25 mouse cellular contexts compared by ENCODE assay signal in genomic region chr5:5242704-5243103, GRCm38 (mm10).
DNase-seq lines count a peak whose midpoint lies in the region; ATAC-seq and TF ChIP-seq lines count a peak whose summit lies in the region.
"Had no signal": no experiment of that assay in that cellular context is flagged by ENCODE, and none has a peak within 500 bp of the region (broad histone marks: within the 10 kb centered on the region; RNA-seq: fewer than 3 reads in every experiment).

No protein-coding gene starts in this region.

- H3K27ac ChIP-seq in gastrocnemius, adult 2 months = peak overlapping the region; percentile 31; the same call in 1 of the 2 replicates
- H3K27ac ChIP-seq in hindbrain, embryonic 12.5 days = no peak overlapping the region
- H3K27ac ChIP-seq in hindbrain, postnatal 0 days = no peak overlapping the region
- 0 out of 2 replicates have a peak overlapping the region, but pooled peaks have one; percentile 28 for H3K27ac ChIP-seq in layer of hippocampus, adult 2 months
- H3K27ac ChIP-seq: embryonic facial prominence, embryonic 13.5 days; embryonic facial prominence, embryonic 15.5 days; forebrain, embryonic 10.5 days; forebrain, embryonic 12.5 days had no signal

- no peak overlapping the region for H3K4me3 ChIP-seq in gastrocnemius, adult 2 months
- no peak overlapping the region for H3K4me3 ChIP-seq in hindbrain, embryonic 12.5 days
- H3K4me3 ChIP-seq in hindbrain, postnatal 0 days (ENCODE audit: low read length) = no peak overlapping the region
- no peak overlapping the region for H3K4me3 ChIP-seq in layer of hippocampus, adult 2 months
- H3K4me3 ChIP-seq: embryonic facial prominence, embryonic 13.5 days; embryonic facial prominence, embryonic 15.5 days; erythroblast, embryonic 14.5 days; forebrain, embryonic 10.5 days; forebrain, embryonic 12.5 days had no signal

- ATAC-seq in hindbrain, embryonic 12.5 days (ENCODE audit: low FRiP score) = peak; percentile 59
- no peak for ATAC-seq in hindbrain, postnatal 0 days
- ATAC-seq: CD4-positive, CD25-positive, alpha-beta regulatory T cell, adult 4 months; forebrain, embryonic 14.5 days; forebrain, embryonic 16.5 days had no signal

- no peak overlapping the region for H3K9ac ChIP-seq in hindbrain, embryonic 12.5 days
- H3K9ac ChIP-seq in hindbrain, postnatal 0 days (replicated peaks; ENCODE audit: low read length) = no peak overlapping the region
- H3K9ac ChIP-seq: embryonic facial prominence, embryonic 13.5 days; embryonic facial prominence, embryonic 15.5 days; forebrain, embryonic 12.5 days had no signal

- H3K4me2 ChIP-seq in hindbrain, embryonic 12.5 days (replicated peaks) = no peak overlapping the region
- no peak overlapping the region for H3K4me2 ChIP-seq in hindbrain, postnatal 0 days (ENCODE audit: low read depth, low read length)
- H3K4me2 ChIP-seq: embryonic facial prominence, embryonic 13.5 days; embryonic facial prominence, embryonic 15.5 days; forebrain, embryonic 12.5 days had no signal

- TF ChIP-seq CTCF in gastrocnemius, adult 2 months (IDR thresholded peaks at IDR 0.05) = no peak
- TF ChIP-seq CTCF in hindbrain, postnatal 0 days (IDR thresholded peaks at IDR 0.05; ENCODE audit: low read depth) = no peak
- TF ChIP-seq CTCF in layer of hippocampus, adult 2 months (conservative IDR thresholded peaks at IDR 0.05) = no peak

- no peaks in the 10 kb centered on the region for H3K27me3 ChIP-seq in hindbrain, embryonic 12.5 days
- H3K27me3 ChIP-seq in hindbrain, postnatal 0 days (ENCODE audit: insufficient read depth, low read length) = no peaks in the 10 kb centered on the region
- H3K27me3 ChIP-seq: embryonic facial prominence, embryonic 13.5 days; embryonic facial prominence, embryonic 15.5 days; forebrain, embryonic 12.5 days had no signal

- peaks cover 7% of the 10 kb centered on the region for H3K4me1 ChIP-seq in hindbrain, embryonic 12.5 days
- no peaks in the 10 kb centered on the region for H3K4me1 ChIP-seq in hindbrain, postnatal 0 days (ENCODE audit: insufficient read depth, low read length)
- H3K4me1 ChIP-seq: forebrain, embryonic 10.5 days; forebrain, embryonic 12.5 days had no signal

- H3K9me3 ChIP-seq in hindbrain, embryonic 12.5 days (replicated peaks) = peaks cover 4% of the 10 kb centered on the region; the same call in 1 of the 2 replicates
- no peaks in the 10 kb centered on the region for H3K9me3 ChIP-seq in hindbrain, postnatal 0 days (ENCODE audit: low read length)
- H3K9me3 ChIP-seq: embryonic facial prominence, embryonic 15.5 days had no signal

- DNase-seq in gastrocnemius, adult 2 months = no peak
- DNase-seq in gastrocnemius, postnatal 10 days = no peak
- no peak for DNase-seq in hindbrain, postnatal 0 days (ENCODE audit: low spot score)
- no peak for DNase-seq in layer of hippocampus, adult 2 months (ENCODE audit: low spot score in 2 of 2)
- no peak for DNase-seq in layer of hippocampus, adult 9-11 months
- DNase-seq: adrenal gland, adult 2 months; adrenal gland, postnatal 10 days; adrenal gland, postnatal 25 days; B cell, adult 2 months; cerebellum, adult 11 months; cerebellum, adult 18-20 months; cerebellum, adult 8-10 months; cerebellum, adult 9-11 months; cerebellum, postnatal 14 days; cerebellum, postnatal 36 days; embryo, embryonic 11 days had no signal

- H3K36me3 ChIP-seq in hindbrain, embryonic 12.5 days = peaks cover 7% of the 10 kb centered on the region
- no peaks in the 10 kb centered on the region for H3K36me3 ChIP-seq in hindbrain, postnatal 0 days (ENCODE audit: insufficient read depth, low read length)
- H3K36me3 ChIP-seq: embryonic facial prominence, embryonic 15.5 days had no signal

- intact Hi-C loops in gastrocnemius, adult 2 months (cut with DNase I) = loop anchor here (10.0 kb wide), 1 partner anchor 128 kb away; no protein-coding TSS in a partner anchor

- WGBS in hindbrain, embryonic 12.5 days = 81% methylated on average over 5 of the region's 5 CpGs
- 80% methylated on average over 5 of the region's 5 CpGs for WGBS in hindbrain, postnatal 0 days

Comparison
In these comparisons a context has a peak if more than half of its experiments do, and no peak if none do; other contexts are left out.
1. H3K27ac ChIP-seq: peak in gastrocnemius, adult 2 months (single experiment) and layer of hippocampus, adult 2 months (single experiment); none in hindbrain, embryonic 12.5 days (single experiment) and hindbrain, postnatal 0 days (single experiment).